Mouse (Mus musculus) forebrain, embryonic 12.5 days (tissue): ENCODE data around the gene Pdzd2. TPM values are rescaled to one million over a fixed set of nuclear protein-coding genes. Genes with fewer than 3 reads are reported as not detected.

ENCODE experiments used
- ATAC-seq: fragments of 200-750 bp; cut with Nextera tagmentation; 2 replicates; pipeline ENCODE4 v1.8.0; 2017; ENCODE audit warnings: moderate TSS enrichment; ENCODE audit not compliant: low FRiP score
- H3K27ac ChIP-seq: fragments of 300-500 bp; sonication (generic); 2 replicates; pipeline ENCODE4 v1.5.1; 2016; ENCODE audit warnings: mild to moderate bottlenecking
- H3K27me3 ChIP-seq: fragments of 300-500 bp; sonication (generic); 2 replicates; pipeline ENCODE4 v1.6.1; 2016; ENCODE audit warnings: mild to moderate bottlenecking
- H3K36me3 ChIP-seq: fragments of 300-500 bp; sonication (generic); replicated peaks from 2 replicates; pipeline ENCODE4 v1.6.1; 2016; ENCODE audit warnings: mild to moderate bottlenecking
- H3K4me1 ChIP-seq: fragments of 300-500 bp; sonication (generic); 2 replicates; pipeline ENCODE4 v1.6.1; 2016
- H3K4me2 ChIP-seq: fragments of 300-500 bp; sonication (generic); 2 replicates; pipeline ENCODE4 v1.6.1; 2016; ENCODE audit warnings: mild to moderate bottlenecking, moderate library complexity
- H3K4me3 ChIP-seq: fragments of 300-500 bp; sonication (generic); replicated peaks from 2 replicates; pipeline ENCODE4 v1.5.1; 2016; ENCODE audit warnings: mild to moderate bottlenecking
- H3K9ac ChIP-seq: fragments of 300-500 bp; sonication (generic); 2 replicates; pipeline ENCODE4 v1.6.1; 2016; ENCODE audit warnings: mild to moderate bottlenecking
- H3K9me3 ChIP-seq: fragments of 300-500 bp; sonication (generic); 2 replicates; pipeline ENCODE4 v1.6.1; 2016
- WGBS: fragments of 180-500 bp; shearing (Covaris S2); methylation state at CpG from one replicate; pipeline ENCODE4 v1.1.7; 2016; 5-methylcytosine and 5-hydroxymethylcytosine counted together
- microRNA-seq: library from miRNA; unstranded; fragments of <30 nt; microRNA quantifications from one replicate; pipeline ENCODE4, GENCODE M21; 2017
- polyA plus RNA-seq: library from polyadenylated mRNA; unstranded; fragments of >200 nt; fragmentation: Nextera tagmentation; extraction: Ambion mirVana; gene quantifications from 2 replicates; pipeline ENCODE4 v1.2.1, GENCODE M21; 2016

The Pdzd2 gene
- polyA plus RNA-seq, 1 experiment from 2014 or later = 7.3 TPM

DNA sequence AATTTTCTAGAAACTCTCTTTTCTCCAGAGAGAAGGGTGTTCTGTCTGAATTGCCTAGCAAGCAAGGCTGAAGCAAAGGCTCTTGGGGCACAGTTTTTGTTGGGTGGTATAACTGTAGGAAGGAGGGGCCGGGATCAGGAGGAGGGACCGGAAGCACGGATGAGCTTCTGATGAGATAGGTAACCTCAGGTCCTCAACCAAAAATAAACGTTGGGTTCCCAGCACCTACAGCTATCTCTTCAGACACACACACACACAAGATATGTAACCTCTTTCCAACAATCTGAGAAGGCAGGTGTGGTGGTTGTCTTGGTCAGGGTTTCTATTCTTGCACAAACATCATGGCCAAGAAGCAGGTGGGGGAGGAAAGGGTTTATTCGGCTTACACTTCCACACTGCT, 422.4 kb downstream of the Pdzd2 start:
- Histone ChIP-seq H3K4me3 (no peak overlapping the region), H3K9me3 (no peaks in the 10 kb centered on the region), H3K4me1 (no peaks in the 10 kb centered on the region), H3K27me3 (peaks cover 15% of the 10 kb centered on the region), H3K4me2 (no peak overlapping the region), H3K27ac (no peak overlapping the region), H3K9ac (no peak overlapping the region), H3K36me3 (no peaks in the 10 kb centered on the region)
- no peak for ATAC-seq
- whole genome bisulfite sequencing = 86% methylated on average over 5 of the region's 5 CpGs

DNA sequence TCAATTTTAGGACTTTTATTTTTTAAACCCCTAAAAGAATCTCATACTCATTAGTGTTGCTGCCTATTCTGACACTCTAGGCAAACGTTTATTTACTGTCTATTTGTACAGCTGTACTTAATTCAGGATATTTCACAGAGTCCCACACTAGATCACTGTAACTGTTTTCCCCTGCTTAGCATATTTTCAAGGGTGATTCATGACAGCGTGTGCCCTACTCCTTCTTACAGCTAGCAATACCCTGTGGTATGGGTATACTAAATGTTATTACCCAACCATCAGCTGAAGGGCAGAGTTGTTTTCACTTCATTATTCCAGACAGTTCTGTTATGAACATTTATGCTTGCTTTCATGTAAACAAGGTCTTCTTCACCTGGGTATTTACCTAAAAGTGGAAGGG, 423.7 kb downstream of the Pdzd2 start:
- ATAC-seq = no peak
- Histone ChIP-seq H3K36me3 (no peaks in the 10 kb centered on the region), H3K4me3 (no peak overlapping the region), H3K4me1 (no peaks in the 10 kb centered on the region), H3K27me3 (peaks cover 15% of the 10 kb centered on the region), H3K9ac (no peak overlapping the region), H3K27ac (no peak overlapping the region), H3K4me2 (no peak overlapping the region), H3K9me3 (no peaks in the 10 kb centered on the region)
- WGBS = 77% methylated on average over 2 of the region's 2 CpGs

DNA sequence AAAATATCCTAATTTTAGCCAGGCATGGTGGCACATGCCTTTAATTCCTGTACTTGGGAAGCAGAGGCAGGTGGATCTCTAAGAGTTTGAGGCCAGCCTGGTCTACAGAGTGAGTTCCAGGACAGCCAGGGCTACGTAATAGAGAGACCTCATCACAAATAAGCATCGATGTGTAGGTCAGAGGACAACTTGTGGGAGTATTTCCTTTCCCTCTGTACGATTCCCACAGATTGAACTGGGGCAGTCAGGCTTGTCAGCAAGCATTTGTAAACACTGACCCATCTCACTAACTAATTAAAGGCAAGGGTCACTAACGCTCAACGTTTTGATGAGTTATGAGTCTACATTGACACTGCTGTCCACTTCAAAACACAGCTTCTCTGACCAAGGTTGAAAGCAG, 425.1 kb downstream of the Pdzd2 start:
- H3K27me3 ChIP-seq = peaks cover 10% of the 10 kb centered on the region; the same call in 1 of the 2 replicates
- no peak overlapping the region for H3K9ac ChIP-seq
- H3K4me3 ChIP-seq = no peak overlapping the region
- H3K4me2 ChIP-seq = no peak overlapping the region
- no peaks in the 10 kb centered on the region for H3K9me3 ChIP-seq
- no peaks in the 10 kb centered on the region for H3K36me3 ChIP-seq
- ATAC-seq = no peak
- no peaks in the 10 kb centered on the region for H3K4me1 ChIP-seq
- H3K27ac ChIP-seq = no peak overlapping the region
- 86% methylated on average over 5 of the region's 5 CpGs for WGBS

DNA sequence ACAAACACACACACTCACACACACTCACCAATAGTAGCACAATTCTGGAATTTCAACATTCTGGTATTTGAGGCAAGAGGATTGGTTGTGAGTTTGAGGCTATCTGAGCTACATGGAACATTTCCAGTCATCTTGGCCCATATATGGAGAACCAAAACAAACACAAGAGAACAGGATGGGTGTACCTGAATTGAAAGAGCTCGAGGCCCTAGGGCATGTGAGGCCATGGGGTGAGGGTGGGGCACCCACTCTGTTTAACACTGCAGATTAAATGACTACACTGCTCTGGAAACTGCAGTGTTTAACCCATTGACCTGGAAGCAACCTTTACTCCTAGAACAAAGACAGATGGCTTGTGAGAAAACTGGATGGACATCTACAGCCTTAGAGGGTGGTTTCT, 426.5 kb downstream of the Pdzd2 start:
- no peak for ATAC-seq
- H3K27me3 ChIP-seq = peaks cover under 1% of the 10 kb centered on the region; the same call in 1 of the 2 replicates
- H3K9me3 ChIP-seq = no peaks in the 10 kb centered on the region
- H3K27ac ChIP-seq = no peak overlapping the region
- H3K36me3 ChIP-seq = no peaks in the 10 kb centered on the region
- H3K4me1 ChIP-seq = no peaks in the 10 kb centered on the region
- H3K4me3 ChIP-seq = no peak overlapping the region
- no peak overlapping the region for H3K9ac ChIP-seq
- no peak overlapping the region for H3K4me2 ChIP-seq
- 48% methylated on average over 1 of the region's 1 CpGs for WGBS

DNA sequence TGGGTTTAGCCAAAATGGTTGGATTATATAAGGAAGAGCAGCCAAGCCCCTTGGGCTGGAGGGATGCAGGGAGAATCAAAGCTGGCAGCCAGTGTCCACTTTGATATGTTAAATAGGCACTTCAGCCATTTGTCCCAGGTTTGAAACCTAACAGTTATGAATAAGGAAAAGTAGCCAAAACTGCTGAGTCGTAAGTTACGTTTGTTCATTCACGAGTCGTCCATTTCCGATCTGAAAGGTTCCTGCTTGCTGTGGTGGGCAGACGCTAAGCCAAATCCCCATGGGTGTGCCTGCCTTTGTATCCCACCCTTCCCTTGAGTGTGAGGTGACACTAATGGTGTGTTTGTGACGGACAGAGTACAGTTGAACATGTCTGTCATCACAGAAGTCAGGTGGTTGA, 428.3 kb downstream of the Pdzd2 start:
- Histone ChIP-seq H3K27ac (no peak overlapping the region), H3K9ac (no peak overlapping the region), H3K4me2 (no peak overlapping the region), H3K36me3 (no peaks in the 10 kb centered on the region), H3K4me1 (no peaks in the 10 kb centered on the region), H3K9me3 (no peaks in the 10 kb centered on the region), H3K4me3 (no peak overlapping the region), H3K27me3 (no peaks in the 10 kb centered on the region)
- ATAC-seq = no peak
- WGBS = 92% methylated on average over 7 of the region's 7 CpGs

DNA sequence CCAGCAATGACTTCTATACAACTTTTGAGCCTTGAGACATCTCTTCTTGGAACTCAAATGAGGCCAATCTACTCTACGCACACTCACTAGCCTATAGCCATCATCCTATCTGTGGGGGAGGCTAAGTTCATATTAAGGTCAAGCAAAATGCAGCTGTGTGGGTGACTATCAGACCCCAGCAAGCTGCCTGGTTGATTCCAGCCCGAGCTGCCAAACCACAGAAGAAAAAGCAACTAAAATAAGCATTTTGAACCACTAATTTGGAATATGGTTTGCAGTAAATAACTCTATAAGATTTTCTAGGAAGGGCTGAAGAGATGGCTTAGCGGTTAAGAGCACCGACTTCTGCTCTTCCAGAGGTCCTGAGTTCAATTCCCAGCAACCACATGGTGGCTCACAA, 429.0 kb downstream of the Pdzd2 start:
- whole genome bisulfite sequencing = 89% methylated on average over 4 of the region's 4 CpGs
- H3K4me1 ChIP-seq = no peaks in the 10 kb centered on the region
- ATAC-seq = no peak
- no peaks in the 10 kb centered on the region for H3K36me3 ChIP-seq
- no peak overlapping the region for H3K27ac ChIP-seq
- H3K9ac ChIP-seq = no peak overlapping the region
- no peaks in the 10 kb centered on the region for H3K9me3 ChIP-seq
- H3K4me2 ChIP-seq = no peak overlapping the region
- H3K4me3 ChIP-seq = no peak overlapping the region
- H3K27me3 ChIP-seq = no peaks in the 10 kb centered on the region

Small RNA genes lying within 50 kb of the gene (microRNA-seq; reads per million reads assigned to microRNA genes)
- not detected for gene Gm24135
- gene Gm24302 = not detected

Other genes starting within 250 kb of the Pdzd2 start
- gene 6030458C11Rik, start 84.7 kb upstream of the Pdzd2 start, polyA plus RNA-seq = 34.9 and 38.3 TPM in 2 replicates
- 73.9 and 81.9 TPM in 2 replicates for gene Drosha, start 84.9 kb upstream of the Pdzd2 start, polyA plus RNA-seq